Mouse (Mus musculus) spleen, adult 12 weeks (tissue): ENCODE results near the gene 1700113H08Rik.

Experiments
- DNase-seq: peaks from one replicate; pipeline ENCODE4 v3.0.0; 2022; ENCODE audit warnings: low spot score

Gene 1700113H08Rik

GRCm38 (mm10) chr10:87211046-87211445, 153.2 kb downstream of the 1700113H08Rik start:
- DNase-seq = no peak

DNA sequence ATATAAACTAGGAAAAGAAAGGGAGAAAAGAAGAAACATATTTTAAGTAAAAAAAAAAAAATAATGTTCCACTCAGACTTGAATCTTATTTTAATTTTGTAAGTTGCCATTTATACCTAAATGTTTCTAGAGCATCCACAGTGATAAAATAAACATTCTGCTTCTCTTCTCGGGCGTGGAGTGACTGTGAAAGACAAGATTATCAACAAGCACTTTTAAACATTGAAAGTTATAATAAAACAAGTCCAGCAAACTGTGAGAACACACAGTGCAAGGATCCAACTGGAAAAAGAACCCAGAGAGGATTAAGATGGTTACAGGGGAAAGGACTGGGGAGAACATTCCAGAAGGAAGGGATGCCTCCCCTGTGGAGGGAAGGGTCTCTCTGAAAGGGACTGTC, 155.0 kb downstream of the 1700113H08Rik start:
- DNase-seq = no peak

GRCm38 (mm10) chr10:87230071-87230910, 172.4 kb downstream of the 1700113H08Rik start:
- DNase-seq = no peak

DNA sequence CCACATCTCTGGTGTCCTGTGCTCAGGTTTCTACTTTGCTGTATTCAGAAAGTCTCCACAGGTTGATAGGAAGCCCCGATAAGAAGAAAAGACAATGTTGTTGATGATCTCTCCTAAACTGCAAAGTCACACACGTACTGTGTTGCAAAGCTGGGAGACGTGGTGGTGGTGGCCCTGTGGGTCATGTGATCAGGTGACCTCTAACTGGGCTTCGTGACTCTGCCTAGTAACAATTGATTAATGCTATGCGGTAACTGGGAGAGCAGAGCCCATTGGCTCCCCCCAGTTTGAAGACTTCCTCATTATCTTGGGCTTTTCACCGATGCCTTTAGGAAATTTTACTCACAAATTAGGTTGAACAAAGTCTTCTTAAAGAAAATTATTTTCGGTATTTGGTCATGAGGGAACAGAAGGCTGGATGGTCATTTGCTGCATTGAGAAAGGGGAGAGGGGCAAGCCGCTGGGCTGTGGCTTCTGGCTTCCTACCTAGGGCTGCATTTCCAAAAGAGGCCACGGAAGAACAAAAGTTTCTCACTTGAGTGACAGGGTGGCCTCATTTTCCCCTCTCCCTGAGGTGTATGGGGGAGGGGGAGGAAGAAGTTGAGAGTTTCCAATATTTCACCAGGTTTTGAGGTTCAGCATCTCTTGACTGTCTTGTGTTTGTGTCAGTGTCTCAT, 181.6 kb downstream of the 1700113H08Rik start:
- DNase-seq = no peak

GRCm38 (mm10) chr10:87271724-87272123, 213.9 kb downstream of the 1700113H08Rik start:
- DNase-seq = no peak

DNA sequence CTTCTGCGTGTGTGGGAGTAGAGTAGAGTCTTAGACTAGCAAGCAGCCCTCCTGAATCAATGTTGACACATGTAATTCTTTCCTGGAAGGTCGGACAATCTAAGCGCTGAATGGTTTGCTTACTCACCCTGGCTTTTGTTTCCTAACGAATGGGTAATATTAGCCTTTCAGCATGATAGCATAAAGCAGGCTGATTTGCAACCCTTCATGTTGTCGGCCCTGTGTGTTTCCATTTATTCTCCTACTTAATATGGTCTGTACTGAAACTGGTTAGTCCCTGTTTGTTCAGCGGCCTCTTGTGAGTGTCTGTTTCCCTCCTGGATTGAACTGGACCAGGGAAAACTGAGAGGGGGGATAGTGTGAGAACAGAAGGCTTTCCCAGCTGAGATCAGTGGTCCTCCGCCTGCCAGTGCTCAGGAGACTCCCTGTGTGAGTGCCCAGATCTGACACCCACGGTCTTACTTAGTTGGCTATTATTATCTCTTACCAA, 214.3 kb downstream of the 1700113H08Rik start:
- DNase-seq = no peak

GRCm38 (mm10) chr10:87275075-87275474, 217.2 kb downstream of the 1700113H08Rik start:
- DNase-seq = no peak
